Mouse (Mus musculus) embryonic fibroblast, embryonic 13.5 days (primary cell): Measurements from ENCODE around the gene Thada.

Experiments
- CTCF ChIP-seq: IDR thresholded peaks from 2 replicates; pipeline ENCODE4 v1.5.1; 2011; ENCODE audit warnings: mild to moderate bottlenecking, control low read depth, low read length, moderate library complexity, borderline replicate concordance; ENCODE audit not compliant: insufficient read depth
- POLR2A ChIP-seq: IDR thresholded peaks from 2 replicates; pipeline ENCODE4 v1.6.1; 2011; ENCODE audit warnings: low read depth, mild to moderate bottlenecking, control low read depth, low read length, moderate library complexity

DNA sequence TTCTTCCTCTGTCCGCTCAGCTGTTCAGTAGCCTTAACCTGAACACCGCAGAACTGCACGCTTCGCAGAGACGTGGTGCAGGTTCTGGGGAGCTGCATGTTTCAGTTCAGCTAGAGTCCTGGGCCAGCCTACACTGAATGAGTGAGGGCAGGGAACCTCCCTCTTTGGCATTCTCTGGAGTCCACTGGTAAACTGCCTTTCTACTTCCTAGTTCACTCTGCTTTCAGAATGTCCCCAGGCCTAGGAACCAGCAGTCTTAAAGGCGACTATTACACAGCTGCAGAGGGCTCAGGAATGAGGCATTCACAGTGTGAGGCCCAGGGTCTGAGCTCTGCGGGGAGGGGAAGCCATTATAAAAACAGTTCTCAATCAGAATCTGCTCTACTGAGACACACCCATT is 262.7 kb downstream of the Thada start:
- no peak for TF ChIP-seq POLR2A
- no peak for TF ChIP-seq CTCF
